Mouse (Mus musculus): ENCODE data around the gene Otulin. TPM values are rescaled to one million over a fixed set of nuclear protein-coding genes. Genes with fewer than 3 reads are reported as not detected.

Otulin gene
- polyA plus RNA-seq, 1 experiment: 36.9 TPM

GRCm38 (mm10) chr15:27580771-27581170, 49.7 kb downstream of the Otulin start:
- H3ac ChIP-seq (ENCODE audit: control insufficient read depth, insufficient read length): no peak overlapping the region
- H3K79me2 ChIP-seq (ENCODE audit: control insufficient read depth, insufficient read depth): no peaks in the 10 kb centered on the region
- peaks cover 21% of the 10 kb centered on the region for H3K36me3 ChIP-seq (ENCODE audit: control insufficient read depth, insufficient read depth)

GRCm38 (mm10) chr15:27579853-27580252, 50.6 kb downstream of the Otulin start:
- TF ChIP-seq USF1 (IDR thresholded peaks at IDR 0.05; ENCODE audit: low read depth): peak; percentile 41
- TF ChIP-seq MAX (IDR thresholded peaks at IDR 0.05; ENCODE audit: low read depth): no peak
- Histone ChIP-seq H3ac (ENCODE audit: control insufficient read depth, insufficient read length) (no peak overlapping the region), H3K36me3 (ENCODE audit: control insufficient read depth, insufficient read depth) (peaks cover 17% of the 10 kb centered on the region), H3K79me2 (ENCODE audit: control insufficient read depth, insufficient read depth) (no peaks in the 10 kb centered on the region), H3K27me3 (ENCODE audit: control insufficient read depth, insufficient read depth, insufficient read length) (no peaks in the 10 kb centered on the region), H3K4me3 (no peak overlapping the region), H3K4me2 (ENCODE audit: low read depth) (no peak overlapping the region)

More at GRCm38 (mm10) chr15:27580771-27581170, 49.7 kb downstream of the Otulin start:
- no peak overlapping the region for H3K4me2 ChIP-seq (ENCODE audit: low read depth)
- TF ChIP-seq POLR2AphosphoS2 (IDR thresholded peaks at IDR 0.05; ENCODE audit: insufficient read length, low read depth) (no peak), POLR2A (IDR thresholded peaks at IDR 0.05; ENCODE audit: insufficient read length, low read depth) (no peak), REST (IDR thresholded peaks at IDR 0.05; ENCODE audit: insufficient read depth, insufficient read length) (no peak), TCF12 (IDR thresholded peaks at IDR 0.05; ENCODE audit: insufficient read depth, poor library complexity, severe bottlenecking) (no peak), MYOG (IDR thresholded peaks at IDR 0.05; ENCODE audit: control insufficient read depth in 1 of 3, insufficient read depth in 1 of 3, insufficient read length in 2 of 3, low read depth in 2 of 3) (no peak), SRF (IDR thresholded peaks at IDR 0.05; ENCODE audit: control insufficient read depth, insufficient read length, low read depth) (no peak), E2F4 (IDR thresholded peaks at IDR 0.05; ENCODE audit: insufficient read depth) (no peak), TCF3 (IDR thresholded peaks at IDR 0.05; ENCODE audit: insufficient read length, low read depth) (no peak), CEBPB (IDR thresholded peaks at IDR 0.05; ENCODE audit: insufficient read depth, poor library complexity, severe bottlenecking) (no peak), USF1 (IDR thresholded peaks at IDR 0.05; ENCODE audit: low read depth) (no peak)
- no peak overlapping the region for H3K4me3 ChIP-seq
- H3K27me3 ChIP-seq (ENCODE audit: control insufficient read depth, insufficient read depth, insufficient read length): no peaks in the 10 kb centered on the region

DNA sequence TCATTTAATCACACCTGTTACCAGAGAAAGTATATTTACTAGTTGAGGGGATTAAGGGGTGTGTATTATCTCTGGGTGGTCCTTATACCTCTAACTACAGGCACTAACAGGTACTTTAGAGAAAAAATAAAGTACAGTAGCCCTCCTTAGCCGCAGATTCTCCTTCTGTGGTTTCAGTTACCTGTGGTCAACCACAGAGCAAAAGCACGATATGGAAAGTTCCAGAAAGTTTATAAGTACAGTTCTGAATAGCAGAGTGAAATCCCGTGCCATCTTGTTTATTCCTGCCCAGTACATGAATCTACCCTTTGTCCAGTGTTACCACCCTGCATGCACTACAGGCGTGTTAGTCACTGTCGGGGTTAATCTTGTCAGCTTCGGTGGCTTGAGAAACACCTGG, 51.6 kb downstream of the Otulin start:
- no peaks in the 10 kb centered on the region for H3K27me3 ChIP-seq (ENCODE audit: control insufficient read depth, insufficient read depth, insufficient read length)
- H3K79me2 ChIP-seq (ENCODE audit: control insufficient read depth, insufficient read depth): no peaks in the 10 kb centered on the region
- no peak overlapping the region for H3ac ChIP-seq (ENCODE audit: control insufficient read depth, insufficient read length)
- TF ChIP-seq CEBPB (IDR thresholded peaks at IDR 0.05; ENCODE audit: insufficient read depth, poor library complexity, severe bottlenecking): no peak
- no peak for TF ChIP-seq USF1 (IDR thresholded peaks at IDR 0.05; ENCODE audit: low read depth)
- no peak for TF ChIP-seq MAX (IDR thresholded peaks at IDR 0.05; ENCODE audit: low read depth)
- TF ChIP-seq POLR2AphosphoS2 (IDR thresholded peaks at IDR 0.05; ENCODE audit: insufficient read length, low read depth): no peak
- no peak for TF ChIP-seq MYOD1 (IDR thresholded peaks at IDR 0.05; ENCODE audit: control insufficient read depth in 1 of 3, insufficient read length in 2 of 3, low read depth in 2 of 3)
- no peak for TF ChIP-seq E2F4 (IDR thresholded peaks at IDR 0.05; ENCODE audit: insufficient read depth)
- TF ChIP-seq SRF (IDR thresholded peaks at IDR 0.05; ENCODE audit: control insufficient read depth, insufficient read length, low read depth): no peak
- TF ChIP-seq MYOG (IDR thresholded peaks at IDR 0.05; ENCODE audit: control insufficient read depth in 1 of 3, insufficient read depth in 1 of 3, insufficient read length in 2 of 3, low read depth in 2 of 3): no peak
- no peak for TF ChIP-seq REST (IDR thresholded peaks at IDR 0.05; ENCODE audit: insufficient read depth, insufficient read length)
- no peak overlapping the region for H3K4me2 ChIP-seq (ENCODE audit: low read depth)
- H3K36me3 ChIP-seq (ENCODE audit: control insufficient read depth, insufficient read depth): peaks cover 21% of the 10 kb centered on the region
- no peak overlapping the region for H3K4me3 ChIP-seq

DNA sequence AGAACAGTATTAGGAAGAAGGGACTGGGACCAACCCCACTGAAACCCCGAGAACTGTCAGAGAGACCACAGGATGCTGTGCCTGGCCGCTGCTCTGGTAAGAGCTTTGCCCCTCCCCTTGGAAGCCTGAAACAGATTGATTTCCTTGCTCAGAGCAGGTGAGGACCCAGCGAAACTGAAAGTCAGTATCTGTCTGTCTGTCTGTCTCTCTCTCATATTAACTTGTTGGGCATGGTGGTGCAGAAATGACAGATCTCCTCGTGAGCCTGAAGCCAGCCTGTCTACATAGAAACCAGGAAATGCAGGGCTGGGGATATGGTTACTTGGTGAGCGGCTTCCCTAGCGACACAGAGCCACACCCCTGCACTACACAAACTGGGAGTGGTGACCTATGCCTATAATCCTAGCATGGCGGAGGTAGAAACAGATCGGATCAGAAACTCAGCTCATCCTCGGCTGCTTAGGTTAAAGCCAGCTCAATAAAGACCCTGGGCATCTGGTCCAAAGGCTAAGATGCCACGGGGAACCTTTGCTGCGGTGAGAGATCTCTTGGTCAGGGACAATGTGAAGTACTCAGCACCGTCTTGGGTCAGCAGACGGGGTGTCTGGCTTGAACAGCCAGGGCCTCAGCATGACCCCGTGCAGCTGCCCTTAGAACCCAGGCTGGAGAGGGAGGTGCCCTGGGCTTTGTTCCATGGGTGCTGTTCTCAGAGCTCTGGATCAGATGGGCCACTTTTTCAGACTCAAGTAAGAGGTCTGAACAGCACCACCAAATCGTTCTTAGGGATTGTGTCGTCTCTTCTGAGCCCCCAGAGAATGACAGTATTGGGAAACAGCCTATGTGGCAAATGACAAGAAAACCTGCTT, 52.3 kb downstream of the Otulin start:
- H3K27me3 ChIP-seq (ENCODE audit: control insufficient read depth, insufficient read depth, insufficient read length): no peaks in the 10 kb centered on the region
- no peak overlapping the region for H3K4me2 ChIP-seq (ENCODE audit: low read depth)
- H3K36me3 ChIP-seq (ENCODE audit: control insufficient read depth, insufficient read depth): peaks cover 20% of the 10 kb centered on the region

DNA sequence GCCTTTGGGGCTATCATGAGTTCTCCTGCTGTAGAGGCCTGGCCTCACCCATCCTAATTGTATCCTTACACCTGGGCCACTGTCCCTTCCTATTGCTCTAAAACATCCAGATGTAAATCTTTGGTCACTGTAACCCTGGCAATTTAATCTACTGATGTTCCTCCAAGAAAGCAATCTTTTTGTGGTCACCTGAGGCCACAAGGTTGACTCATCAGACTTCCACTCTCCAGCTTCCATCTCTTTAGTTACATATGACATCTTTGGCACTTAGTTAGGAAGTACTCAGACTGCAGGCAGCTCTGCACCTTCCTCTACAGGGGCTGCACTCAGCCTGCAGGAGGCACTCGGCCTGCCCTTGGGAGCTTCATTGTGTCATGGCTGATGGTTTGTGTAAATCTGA, 53.6 kb downstream of the Otulin start:
- H3K36me3 ChIP-seq (ENCODE audit: control insufficient read depth, insufficient read depth): peaks cover 26% of the 10 kb centered on the region
- no peak overlapping the region for H3K4me3 ChIP-seq
- no peak for TF ChIP-seq USF1 (IDR thresholded peaks at IDR 0.05; ENCODE audit: low read depth)
- no peak for TF ChIP-seq CEBPB (IDR thresholded peaks at IDR 0.05; ENCODE audit: insufficient read depth, poor library complexity, severe bottlenecking)
- no peak for TF ChIP-seq MAX (IDR thresholded peaks at IDR 0.05; ENCODE audit: low read depth)
- no peak for TF ChIP-seq SRF (IDR thresholded peaks at IDR 0.05; ENCODE audit: control insufficient read depth, insufficient read length, low read depth)
- no peak for TF ChIP-seq REST (IDR thresholded peaks at IDR 0.05; ENCODE audit: insufficient read depth, insufficient read length)
- no peak for TF ChIP-seq E2F4 (IDR thresholded peaks at IDR 0.05; ENCODE audit: insufficient read depth)
- TF ChIP-seq TCF12 (IDR thresholded peaks at IDR 0.05; ENCODE audit: insufficient read depth, poor library complexity, severe bottlenecking): no peak
- TF ChIP-seq POLR2AphosphoS2 (IDR thresholded peaks at IDR 0.05; ENCODE audit: insufficient read length, low read depth): no peak
- no peak for TF ChIP-seq POLR2A (IDR thresholded peaks at IDR 0.05; ENCODE audit: insufficient read length, low read depth)
- TF ChIP-seq MYOD1 (IDR thresholded peaks at IDR 0.05; ENCODE audit: control insufficient read depth in 1 of 3, insufficient read length in 2 of 3, low read depth in 2 of 3): no peak
- no peak for TF ChIP-seq MYOG (IDR thresholded peaks at IDR 0.05; ENCODE audit: control insufficient read depth in 1 of 3, insufficient read depth in 1 of 3, insufficient read length in 2 of 3, low read depth in 2 of 3)
- no peak for TF ChIP-seq TCF3 (IDR thresholded peaks at IDR 0.05; ENCODE audit: insufficient read length, low read depth)
- no peaks in the 10 kb centered on the region for H3K27me3 ChIP-seq (ENCODE audit: control insufficient read depth, insufficient read depth, insufficient read length)
- no peaks in the 10 kb centered on the region for H3K79me2 ChIP-seq (ENCODE audit: control insufficient read depth, insufficient read depth)
- H3K4me2 ChIP-seq (ENCODE audit: low read depth): no peak overlapping the region
- no peak overlapping the region for H3ac ChIP-seq (ENCODE audit: control insufficient read depth, insufficient read length)

More for the DNA sequence above, 52.3 kb downstream of the Otulin start:
- Histone ChIP-seq H3K4me3 (no peak overlapping the region), H3K79me2 (ENCODE audit: control insufficient read depth, insufficient read depth) (no peaks in the 10 kb centered on the region), H3ac (ENCODE audit: control insufficient read depth, insufficient read length) (no peak overlapping the region)
- no peak for TF ChIP-seq MAX (IDR thresholded peaks at IDR 0.05; ENCODE audit: low read depth)
- peak in 1 of 3 experiments; percentile 3 for TF ChIP-seq MYOD1 (IDR thresholded peaks at IDR 0.05; ENCODE audit: control insufficient read depth in 1 of 3, insufficient read length in 2 of 3, low read depth in 2 of 3)
- peak in 1 of 3 experiments; percentile 52 for TF ChIP-seq MYOG (IDR thresholded peaks at IDR 0.05; ENCODE audit: control insufficient read depth in 1 of 3, insufficient read depth in 1 of 3, insufficient read length in 2 of 3, low read depth in 2 of 3)

Data from myocyte (in vitro differentiated cells).